Mouse (Mus musculus) layer of hippocampus, adult 11-12 months (tissue): ENCODE results near the gene Gpr132.

Experiments
- DNase-seq: peaks from one replicate; pipeline ENCODE4 v3.0.0; 2022; ENCODE audit warnings: low spot score

Gpr132 gene

GRCm38 (mm10) chr12:112877073-112877576, 9.1 kb upstream of the Gpr132 start:
- DNase-seq: no peak

- DNase-seq: no peak
Measured at GRCm38 (mm10) chr12:112876332-112877072, 8.5 kb upstream of the Gpr132 start.

- DNase-seq: peak; percentile 94
Measured at GRCm38 (mm10) chr12:112875225-112876013, 7.4 kb upstream of the Gpr132 start.

GRCm38 (mm10) chr12:112874199-112874598, 6.2 kb upstream of the Gpr132 start:
- DNase-seq: no peak

- peak; percentile 65 for DNase-seq
Measured at GRCm38 (mm10) chr12:112873452-112874190, 5.6 kb upstream of the Gpr132 start.

GRCm38 (mm10) chr12:112872991-112873390, 5.0 kb upstream of the Gpr132 start:
- no peak for DNase-seq

GRCm38 (mm10) chr12:112871272-112871671, 3.2 kb upstream of the Gpr132 start:
- DNase-seq: no peak

- no peak for DNase-seq
Measured at GRCm38 (mm10) chr12:112870775-112871174, 2.7 kb upstream of the Gpr132 start.

- DNase-seq: no peak
Measured at GRCm38 (mm10) chr12:112869783-112870204, 1.8 kb upstream of the Gpr132 start.

GRCm38 (mm10) chr12:112867106-112867674, 838 bp downstream of the Gpr132 start:
- DNase-seq: no peak

GRCm38 (mm10) chr12:112866467-112867080, 1.5 kb downstream of the Gpr132 start:
- DNase-seq: no peak

GRCm38 (mm10) chr12:112864804-112865203, 3.2 kb downstream of the Gpr132 start:
- no peak for DNase-seq

GRCm38 (mm10) chr12:112861911-112862321, 6.1 kb downstream of the Gpr132 start:
- no peak for DNase-seq

- DNase-seq: no peak
Measured at GRCm38 (mm10) chr12:112860765-112861164, 7.3 kb downstream of the Gpr132 start.

- no peak for DNase-seq
Measured at GRCm38 (mm10) chr12:112859930-112860329, 8.1 kb downstream of the Gpr132 start.

- DNase-seq: no peak
Measured at GRCm38 (mm10) chr12:112858581-112859336, 9.3 kb downstream of the Gpr132 start.

GRCm38 (mm10) chr12:112857021-112857925, 10.8 kb downstream of the Gpr132 start:
- DNase-seq: no peak

GRCm38 (mm10) chr12:112856338-112856737, 11.7 kb downstream of the Gpr132 start:
- no peak for DNase-seq

- no peak for DNase-seq
Measured at GRCm38 (mm10) chr12:112854610-112855333, 13.3 kb downstream of the Gpr132 start.
